ENCODE assay signal across 8 mouse cellular contexts in the genomic region with DNA sequence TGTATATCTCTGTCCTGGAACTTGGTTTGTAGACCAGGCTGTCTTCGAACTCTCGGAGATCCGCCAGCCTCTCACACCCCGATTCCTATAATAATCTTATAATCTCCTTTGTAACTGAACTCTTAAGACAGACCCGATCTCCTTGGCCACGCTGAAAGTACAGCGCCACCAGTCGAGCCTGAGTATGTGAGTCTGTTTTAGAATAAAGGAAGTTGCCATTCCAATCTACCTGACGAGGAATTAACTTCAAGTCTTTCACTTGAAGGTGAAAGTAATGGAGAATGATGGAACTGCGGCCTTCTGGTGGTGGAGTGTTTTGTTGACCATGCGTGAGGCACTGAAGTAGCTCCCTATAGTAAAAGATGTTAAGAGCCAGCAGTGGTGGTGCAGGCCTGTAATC. TPM values are rescaled to one million over a fixed set of nuclear protein-coding genes. Genes with fewer than 3 reads are reported as not detected.
DNase-seq lines count a peak whose midpoint lies in the region; ATAC-seq and TF ChIP-seq lines count a peak whose summit lies in the region.

No protein-coding gene starts in this region.

- peak overlapping the region; percentile 92 for H3K27ac ChIP-seq in heart, adult 2 months
- peak overlapping the region in 1 of 2 experiments; percentile 72; a peak in 2 of 4 replicates for H3K27ac ChIP-seq in heart, embryonic 14.5 days (replicated peaks in 1 of 2; ENCODE audit: control insufficient read depth in 1 of 2, insufficient read depth in 1 of 2, low read depth in 2 of 2, low read length in 2 of 2)
- H3K27ac ChIP-seq in neural tube, embryonic 14.5 days (ENCODE audit: low read depth, low read length): no peak overlapping the region

- peak overlapping the region; percentile 85 for H3K4me2 ChIP-seq in heart, embryonic 14.5 days (ENCODE audit: low read length)
- H3K4me2 ChIP-seq in neural tube, embryonic 14.5 days (ENCODE audit: low read depth, low read length): peak overlapping the region; percentile 95

- TF ChIP-seq EP300 in heart, adult 2 months (IDR thresholded peaks at IDR 0.05; ENCODE audit: insufficient read depth, low read depth, low read length): no peak

- TF ChIP-seq POLR2A in heart, adult 2 months (IDR thresholded peaks at IDR 0.05; ENCODE audit: insufficient read depth, low read depth, low read length): no peak

- peaks cover 4% of the 10 kb centered on the region for H3K4me1 ChIP-seq in heart, adult 2 months (ENCODE audit: control insufficient read depth, insufficient read depth, low read length)
- H3K4me1 ChIP-seq in heart, embryonic 14.5 days (ENCODE audit: control insufficient read depth in 2 of 2, insufficient read depth in 2 of 2, low read length in 2 of 2): peaks cover 2 to 11% of the 10 kb centered on the region in 2 experiments; a peak in 3 of 4 replicates
- peaks cover 9% of the 10 kb centered on the region for H3K4me1 ChIP-seq in neural tube, embryonic 14.5 days (ENCODE audit: control insufficient read depth, insufficient read depth, low read length)

- H3K9ac ChIP-seq in heart, adult 2 months (ENCODE audit: low read depth, low read length): no peak overlapping the region
- H3K9ac ChIP-seq in heart, embryonic 14.5 days (ENCODE audit: low read length): peak overlapping the region; percentile 86
- peak overlapping the region; percentile 82; the same call in 1 of the 2 replicates for H3K9ac ChIP-seq in neural tube, embryonic 14.5 days (replicated peaks; ENCODE audit: low read depth, low read length)

- no peaks in the 10 kb centered on the region for H3K36me3 ChIP-seq in heart, adult 2 months (ENCODE audit: control insufficient read depth, insufficient read depth, low read length)
- H3K36me3 ChIP-seq in heart, embryonic 14.5 days (ENCODE audit: control insufficient read depth, insufficient read depth, low read length): peaks cover 28% of the 10 kb centered on the region
- peaks cover 8% of the 10 kb centered on the region; the same call in 1 of the 2 replicates for H3K36me3 ChIP-seq in neural tube, embryonic 14.5 days (ENCODE audit: control insufficient read depth, insufficient read depth, low read length)

- TF ChIP-seq CTCF in heart, adult 2 months (IDR thresholded peaks at IDR 0.05): no peak; the same call in 1 of the 2 replicates

- H3K79me2 ChIP-seq in heart, adult 2 months (replicated peaks; ENCODE audit: control insufficient read depth, insufficient read depth, low read length): no peaks in the 10 kb centered on the region

- H3K9me3 ChIP-seq in heart, embryonic 14.5 days (ENCODE audit: control insufficient read depth, low read length): no peaks in the 10 kb centered on the region
- no peaks in the 10 kb centered on the region for H3K9me3 ChIP-seq in neural tube, embryonic 14.5 days (ENCODE audit: control insufficient read depth, low read length)

- peak overlapping the region; percentile 99 for H3K4me3 ChIP-seq in heart, adult 2 months
- H3K4me3 ChIP-seq in heart, embryonic 14.5 days (ENCODE audit: control insufficient read depth in 1 of 2, insufficient read depth in 1 of 2, low read depth in 1 of 2, low read length in 2 of 2): peak overlapping the region; percentile 14 to 71; a peak in 3 of 4 replicates
- H3K4me3 ChIP-seq in neural tube, embryonic 14.5 days (ENCODE audit: low read depth, low read length): peak overlapping the region; percentile 94

- H3K27me3 ChIP-seq in heart, adult 2 months (ENCODE audit: control insufficient read depth, insufficient read depth, low read length): no peaks in the 10 kb centered on the region
- H3K27me3 ChIP-seq in heart, embryonic 14.5 days (ENCODE audit: control insufficient read depth, insufficient read depth, low read length): no peaks in the 10 kb centered on the region
- H3K27me3 ChIP-seq in neural tube, embryonic 14.5 days (ENCODE audit: control insufficient read depth, insufficient read depth, low read length): no peaks in the 10 kb centered on the region

- WGBS in heart, adult 2 months: 34% methylated on average over 11 of the region's 11 CpGs
- 31% methylated on average over 11 of the region's 11 CpGs for WGBS in heart, embryonic 14.5 days
- 34% methylated on average over 11 of the region's 11 CpGs for WGBS in neural tube, embryonic 14.5 days

- DNase-seq in heart, adult 2 months: no peak
- no peak for DNase-seq in heart, adult 8-10 months (ENCODE audit: low spot score)
- DNase-seq in NIH3T3 (ENCODE audit: low read depth): peak; percentile 57
- DNase-seq in kidney, postnatal 36 days: peak; percentile 13 to 27
- no peak for DNase-seq in frontal cortex, postnatal 36 days (ENCODE audit: low spot score in 2 of 2)
- DNase-seq in T-cell, adult 2 months (ENCODE audit: low spot score): no peak

- intact Hi-C loops in heart, adult 2 months (cut with DNase I): loop anchor here (5.0 kb wide), 1 partner anchor 217 kb away; the partner anchor contains the start of gene Zp3

- ATAC-seq in heart, embryonic 14.5 days (ENCODE audit: insufficient number of reproducible peaks, insufficient read depth, low FRiP score, low read depth): no peak
- no peak for ATAC-seq in neural tube, embryonic 14.5 days (ENCODE audit: low read depth)

RNA-seq across cellular contexts. Expression of gene Prkrip1, which starts 0.8 kb away (rescaled TPM):
- 10 to 100 TPM; 16.8 to 19.0 TPM for total RNA-seq in heart, adult 2 months (2021)
- polyA plus RNA-seq in heart, adult 2 months (2012; rRNA removed): 8.2 and 9.2 TPM in 2 replicates
- 10 to 100 TPM; 14.8 to 21.1 (median 19.0) TPM for total RNA-seq in heart, adult 8-10 months (2022)
- polyA plus RNA-seq in heart, embryonic 14.5 days (2014; fragmentation: Nextera tagmentation; extraction: Ambion mirVana): 33.8 and 35.6 TPM in 2 replicates
- polyA plus RNA-seq in neural tube, embryonic 14.5 days (2014; fragmentation: Nextera tagmentation; extraction: Ambion mirVana): 63.6 and 71.8 TPM in 2 replicates

RNA-seq across cellular contexts. Expression of gene Orai2, which starts 29.0 kb away (rescaled TPM):
- 1 to 10 TPM in 1 of 2 experiments, under 1 TPM in 1; 0.76 to 1.6 TPM for total RNA-seq in heart, adult 2 months (2021)
- polyA plus RNA-seq in heart, adult 2 months (2012; rRNA removed): 2.9 and 5.5 TPM in 2 replicates
- total RNA-seq in heart, adult 8-10 months (2022): 1 to 10 TPM in 1 of 4 experiments, under 1 TPM in 3; 0.31 to 1.3 (median 0.67) TPM
- 1.3 TPM in 2 replicates for polyA plus RNA-seq in heart, embryonic 14.5 days (2014; fragmentation: Nextera tagmentation; extraction: Ambion mirVana)
- 34.0 and 41.0 TPM in 2 replicates for polyA plus RNA-seq in neural tube, embryonic 14.5 days (2014; fragmentation: Nextera tagmentation; extraction: Ambion mirVana)

RNA-seq across cellular contexts. Expression of gene Sh2b2, which starts 46.8 kb away (rescaled TPM):
- under 1 TPM; 0.55 to 0.80 TPM for total RNA-seq in heart, adult 2 months (2021)
- polyA plus RNA-seq in heart, adult 2 months (2012; rRNA removed): 2.2 and 6.7 TPM in 2 replicates
- total RNA-seq in heart, adult 8-10 months (2022): under 1 TPM; 0.24 to 0.82 (median 0.53) TPM
- polyA plus RNA-seq in heart, embryonic 14.5 days (2014; fragmentation: Nextera tagmentation; extraction: Ambion mirVana): 0.95 and 2.1 TPM in 2 replicates
- polyA plus RNA-seq in neural tube, embryonic 14.5 days (2014; fragmentation: Nextera tagmentation; extraction: Ambion mirVana): 23.8 and 25.3 TPM in 2 replicates

Comparison
In these comparisons a context has a peak if more than half of its experiments do, and no peak if none do; other contexts are left out.
1. DNase-seq: peak in NIH3T3 (single experiment) and kidney, postnatal 36 days (2 of 2); none in heart, adult 2 months (0 of 2), heart, adult 8-10 months (single experiment), frontal cortex, postnatal 36 days (0 of 2) and T-cell, adult 2 months (single experiment).
2. H3K4me3 ChIP-seq: peak in every context shown above with its lines; median percentile 99 in heart, adult 2 months; 94 in neural tube, embryonic 14.5 days; 42 in heart, embryonic 14.5 days.